Mouse (Mus musculus) right cerebral cortex, postnatal 25 days (tissue): ENCODE measurements at regions not wholly inside any gene's neighbourhood (a gene's known extent, or its start where the extent isn't known, plus 50 kb on each side); places are given as distances from the start of the nearest gene placed in this dataset.

Experiments
- DNase-seq: peaks from one replicate; pipeline ENCODE4 v3.0.0; 2022

DNA sequence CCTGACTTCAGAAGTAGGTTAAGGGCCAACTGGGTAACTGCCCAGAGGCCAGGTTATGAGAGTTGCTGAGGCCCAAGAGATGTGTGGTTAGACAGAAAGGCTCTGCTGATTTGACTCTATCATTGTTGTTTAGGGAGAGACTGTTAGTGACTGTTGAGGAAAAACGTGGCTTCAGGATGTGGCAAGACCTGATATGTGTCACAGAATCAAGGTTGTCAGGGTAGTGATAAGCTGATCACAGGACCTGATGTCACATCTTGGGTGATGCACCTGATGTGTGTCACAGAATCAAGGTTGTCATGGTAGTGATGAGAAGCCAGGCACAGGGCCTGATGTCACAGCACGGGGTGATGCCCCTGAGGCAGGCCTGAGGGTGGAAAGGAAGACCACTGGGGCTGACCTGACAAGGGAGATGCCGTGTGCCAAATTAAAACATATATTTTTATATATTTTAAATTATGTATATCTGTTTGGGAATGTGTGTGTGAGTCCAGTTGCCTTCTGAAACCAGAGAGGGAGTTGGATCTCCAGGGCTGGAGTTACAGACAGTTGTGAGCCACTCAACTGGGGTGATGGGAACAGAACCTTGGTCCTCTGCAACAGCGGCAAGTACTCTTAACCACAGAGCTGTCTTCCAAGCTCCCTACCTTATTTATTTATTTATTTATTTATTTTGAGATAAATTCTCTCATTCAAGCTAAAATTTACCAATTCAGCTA, 115.6 kb upstream of the Eef2kmt start:
- no peak for DNase-seq

DNA sequence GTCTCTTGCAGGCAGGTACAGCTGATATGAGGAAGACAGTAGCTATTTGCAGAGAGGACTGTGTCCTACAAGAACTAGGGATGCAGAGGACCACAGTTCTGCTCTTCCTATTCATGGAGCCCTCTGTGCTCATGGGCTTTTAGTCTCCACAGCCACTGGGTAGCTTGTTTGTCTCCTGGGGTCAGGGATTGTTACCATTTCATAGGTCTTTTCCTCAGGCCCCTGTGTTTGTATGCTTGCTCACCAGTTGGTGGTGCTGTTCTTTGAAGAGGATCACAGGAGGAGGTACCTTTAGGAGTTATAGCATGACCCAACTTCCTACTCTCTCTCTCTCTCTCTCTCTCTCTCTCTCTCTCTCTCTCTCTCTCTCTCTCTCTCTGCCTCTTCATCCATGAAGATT, 114.7 kb upstream of the Eef2kmt start:
- no peak for DNase-seq

- no peak for DNase-seq
Observed at GRCm38 (mm10) chr16:5368897-5369558, 113.2 kb upstream of the Eef2kmt start.

- DNase-seq: no peak
Observed at GRCm38 (mm10) chr16:5368357-5368756, 112.6 kb upstream of the Eef2kmt start.

DNA sequence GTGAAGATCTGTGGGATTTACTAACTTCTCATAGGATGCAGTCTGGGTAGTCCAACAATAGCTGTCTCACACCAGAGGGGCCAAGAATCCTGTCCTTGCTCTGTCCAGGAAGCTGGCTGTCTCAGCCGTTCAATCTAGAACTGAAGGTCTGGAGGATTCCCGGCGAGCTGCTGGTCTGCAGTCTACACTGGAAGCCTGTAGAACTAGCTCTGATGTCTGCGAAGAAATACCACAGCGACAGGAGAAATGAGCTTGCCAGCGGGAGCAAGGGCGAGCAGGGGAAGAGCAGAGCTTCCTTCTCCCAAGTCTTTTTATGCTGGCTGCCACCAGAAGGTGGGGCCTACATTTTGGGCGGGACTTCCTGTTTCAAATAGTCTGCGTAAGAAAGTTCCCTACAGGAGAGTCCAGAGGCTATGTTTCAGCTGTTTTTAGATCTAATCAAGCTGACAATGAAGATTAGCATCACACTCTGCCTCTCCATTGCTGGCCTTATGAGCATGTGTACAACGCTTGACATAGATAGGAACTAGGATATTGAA, 111.9 kb upstream of the Eef2kmt start:
- DNase-seq: no peak

- DNase-seq: no peak
Observed at GRCm38 (mm10) chr16:5366021-5366420, 110.2 kb upstream of the Eef2kmt start.

- no peak for DNase-seq
Observed at GRCm38 (mm10) chr16:5363007-5363570, 107.3 kb upstream of the Eef2kmt start.

- no peak for DNase-seq
Observed at GRCm38 (mm10) chr16:5359193-5359592, 103.4 kb upstream of the Eef2kmt start.

DNA sequence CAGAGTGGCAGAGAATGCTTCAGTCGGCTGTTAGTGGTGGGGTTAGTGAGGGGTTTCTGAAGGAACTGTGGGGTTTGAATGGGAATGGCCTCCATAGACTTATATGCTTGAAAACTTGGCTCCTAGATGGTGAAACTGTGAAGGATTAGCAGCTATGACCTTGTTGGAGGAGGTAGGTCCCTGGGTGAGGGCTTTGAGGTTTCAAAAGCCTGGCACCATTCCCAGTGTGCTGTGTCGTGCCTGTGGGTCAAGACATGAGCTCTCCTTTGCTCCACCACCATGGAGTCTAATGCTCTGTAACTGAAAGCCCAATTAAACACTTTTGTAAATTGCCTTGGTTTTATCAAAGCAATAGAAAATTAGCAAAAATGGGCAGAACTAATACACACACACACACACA, 98.1 kb upstream of the Eef2kmt start:
- no peak for DNase-seq

DNA sequence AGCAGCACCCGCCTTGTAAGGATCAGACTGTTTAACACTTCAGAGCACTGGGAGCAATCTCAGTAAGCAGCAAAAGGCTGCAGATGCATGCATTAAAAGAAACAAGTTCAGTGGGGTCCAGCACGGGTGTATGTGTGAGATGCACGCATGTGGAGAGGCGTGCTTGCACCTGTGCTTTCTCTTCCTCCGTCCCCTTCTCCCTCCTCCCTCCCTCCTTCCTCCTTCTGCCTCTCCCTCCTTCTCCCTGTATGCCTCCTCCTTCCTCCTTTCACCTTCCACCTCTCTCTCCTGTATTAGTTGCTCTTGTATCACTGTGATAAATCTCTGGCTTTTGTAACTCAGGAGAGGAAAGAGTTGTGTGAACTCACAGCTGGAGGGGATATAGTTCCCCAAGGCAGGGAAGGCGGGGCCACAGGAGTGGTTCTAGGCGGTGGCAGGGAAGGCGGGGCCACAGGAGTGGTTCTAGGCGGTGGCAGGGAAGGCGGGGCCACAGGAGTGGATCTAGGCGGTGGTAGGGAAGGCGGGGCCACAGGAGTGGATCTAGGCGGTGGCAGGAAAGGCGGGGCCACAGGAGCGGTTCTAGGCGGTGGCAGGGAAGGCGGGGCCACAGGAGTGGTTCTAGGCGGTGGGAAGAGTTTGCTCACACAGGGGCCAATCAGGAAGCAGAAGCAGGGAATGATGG, 96.2 kb upstream of the Eef2kmt start:
- DNase-seq: no peak

- no peak for DNase-seq
Observed at GRCm38 (mm10) chr16:5347151-5347550, 91.4 kb upstream of the Eef2kmt start.

GRCm38 (mm10) chr16:5342326-5342725, 86.5 kb upstream of the Eef2kmt start:
- DNase-seq: peak; percentile 50

DNA sequence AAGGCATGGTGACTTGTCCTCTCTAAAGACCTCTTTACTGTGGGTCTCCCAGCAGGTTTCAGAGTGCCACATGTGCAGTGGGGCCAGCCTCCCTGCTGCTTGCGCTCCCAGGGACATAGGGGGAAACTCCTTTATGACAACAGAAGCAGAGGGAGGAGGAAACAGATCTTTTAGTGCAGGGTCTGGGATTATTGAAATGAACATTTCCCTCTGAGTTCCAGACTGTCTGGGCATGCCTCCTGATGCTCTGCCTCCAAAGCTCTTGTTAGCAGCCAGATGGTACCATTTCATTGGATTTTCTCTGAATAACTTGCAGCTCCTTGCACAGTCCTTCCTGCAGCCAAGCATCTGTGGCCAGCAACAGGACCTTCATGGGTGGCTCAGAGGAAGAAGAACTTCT, 60.5 kb upstream of the Eef2kmt start:
- DNase-seq: no peak

GRCm38 (mm10) chr16:5313261-5313660, 57.5 kb upstream of the Eef2kmt start:
- no peak for DNase-seq

DNA sequence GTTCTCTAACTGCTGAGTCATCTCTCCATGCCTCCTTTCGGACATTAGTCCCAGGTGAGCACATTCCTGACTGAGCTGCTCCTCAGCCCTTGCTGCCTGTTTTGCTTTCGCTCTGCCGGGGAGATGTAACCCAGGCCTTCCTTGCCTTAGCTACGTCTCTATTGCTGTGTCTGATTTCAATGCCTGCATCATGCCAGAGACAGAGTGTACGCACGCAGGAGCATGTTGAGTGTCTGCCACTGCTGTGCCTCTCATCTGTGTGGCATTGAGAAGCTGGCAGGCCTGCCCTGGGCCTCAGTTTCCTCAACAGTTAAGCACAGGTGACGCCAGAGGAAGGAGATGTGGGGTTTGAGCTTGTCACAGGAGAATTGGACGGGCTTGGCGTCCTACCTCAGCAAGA, 55.7 kb upstream of the Eef2kmt start:
- no peak for DNase-seq

GRCm38 (mm10) chr16:5310736-5311135, 55.0 kb upstream of the Eef2kmt start:
- DNase-seq: no peak

GRCm38 (mm10) chr16:5307761-5308160, 52.0 kb upstream of the Eef2kmt start:
- DNase-seq: no peak

DNA sequence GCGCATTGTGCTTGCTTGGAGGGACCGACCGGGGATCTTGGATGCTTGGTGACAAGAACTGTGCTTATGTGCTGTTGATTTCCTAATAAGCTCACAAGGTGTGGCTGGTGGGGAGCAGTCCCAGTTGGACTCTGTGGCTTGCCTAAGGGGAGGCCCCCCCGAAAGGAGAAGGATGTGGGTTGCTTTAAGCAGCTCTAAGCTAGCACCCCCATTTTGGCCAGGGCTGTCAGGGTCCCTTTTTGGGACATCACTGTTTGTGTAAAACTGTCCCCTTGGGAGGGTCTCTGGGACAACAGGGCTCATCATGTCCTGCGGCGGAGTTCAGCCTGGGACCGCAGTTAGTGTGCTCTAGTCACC, 51.4 kb upstream of the Eef2kmt start:
- DNase-seq: no peak

- DNase-seq: peak; percentile 86
Observed at GRCm38 (mm10) chr16:5306588-5307248, 50.9 kb upstream of the Eef2kmt start.
